Mouse (Mus musculus): Measurements from ENCODE around the gene Npr2. TPM values are rescaled to one million over a fixed set of nuclear protein-coding genes. Genes with fewer than 3 reads are reported as not detected.

Npr2 gene
- polyA plus RNA-seq, 1 experiment, result 62.1 TPM

GRCm38 (mm10) chr4:43640076-43640475 lies 8.3 kb downstream of the Npr2 start:
- H3K4me3 ChIP-seq (ENCODE audit: insufficient read depth, low read length), result no peak overlapping the region
- H3K27ac ChIP-seq (ENCODE audit: insufficient read depth, low read length), result no peak overlapping the region
- no peak for TF ChIP-seq POLR2A (IDR thresholded peaks at IDR 0.05; ENCODE audit: low read depth, low read length)
- no peak for TF ChIP-seq CTCF (IDR thresholded peaks at IDR 0.05; ENCODE audit: borderline replicate concordance, insufficient read depth, low read length)
- peaks cover 5% of the 10 kb centered on the region; the same call in 1 of the 2 replicates for H3K4me1 ChIP-seq (ENCODE audit: control insufficient read depth, insufficient read depth, low read length)

DNA sequence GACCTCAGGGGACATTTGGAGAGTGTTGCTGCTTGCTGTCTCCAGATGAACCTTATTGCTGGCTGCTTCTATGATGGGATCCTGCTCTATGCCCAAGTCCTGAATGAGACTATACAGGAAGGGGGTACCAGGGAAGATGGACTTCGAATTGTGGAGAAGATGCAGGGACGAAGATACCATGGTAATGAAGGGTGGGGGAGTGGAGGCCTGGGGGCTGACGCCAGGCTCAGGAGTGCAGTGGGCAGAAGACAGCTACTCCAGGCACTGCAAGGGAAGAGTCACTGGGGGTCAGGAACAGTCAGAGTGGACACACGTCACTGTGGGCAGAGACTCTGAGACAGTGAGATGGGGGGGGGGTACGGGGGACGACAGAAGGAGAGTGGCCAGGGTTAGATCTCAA lies 8.8 kb downstream of the Npr2 start:
- no peak overlapping the region for H3K4me3 ChIP-seq (ENCODE audit: insufficient read depth, low read length)
- H3K4me1 ChIP-seq (ENCODE audit: control insufficient read depth, insufficient read depth, low read length), result peaks cover 5% of the 10 kb centered on the region; the same call in 1 of the 2 replicates
- TF ChIP-seq POLR2A (IDR thresholded peaks at IDR 0.05; ENCODE audit: low read depth, low read length) (no peak), CTCF (IDR thresholded peaks at IDR 0.05; ENCODE audit: borderline replicate concordance, insufficient read depth, low read length) (no peak)
- H3K27ac ChIP-seq (ENCODE audit: insufficient read depth, low read length), result no peak overlapping the region

DNA sequence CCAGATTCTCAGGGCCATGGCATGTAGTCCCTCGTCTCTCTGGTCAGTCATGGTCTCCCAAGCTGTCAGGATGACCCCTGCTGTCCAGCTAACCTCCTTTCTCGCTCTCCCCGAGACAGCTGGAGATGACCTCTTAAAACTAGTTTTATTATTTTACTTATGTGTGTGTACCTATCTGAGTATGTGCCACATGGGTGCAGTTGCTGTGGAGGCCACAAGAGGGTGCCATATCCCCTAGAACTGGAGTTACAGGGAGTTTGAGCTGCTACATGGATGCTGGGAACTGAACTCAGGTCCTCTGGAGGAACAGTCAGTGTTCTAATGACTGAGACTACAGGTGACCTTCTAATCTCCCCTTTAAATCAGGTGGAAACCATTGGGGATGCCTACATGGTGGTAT lies 18.0 kb downstream of the Npr2 start:
- TF ChIP-seq POLR2A (IDR thresholded peaks at IDR 0.05; ENCODE audit: low read depth, low read length) (no peak), CTCF (IDR thresholded peaks at IDR 0.05; ENCODE audit: borderline replicate concordance, insufficient read depth, low read length) (no peak)
- Histone ChIP-seq H3K4me1 (ENCODE audit: control insufficient read depth, insufficient read depth, low read length) (no peaks in the 10 kb centered on the region), H3K27ac (ENCODE audit: insufficient read depth, low read length) (no peak overlapping the region)

GRCm38 (mm10) chr4:43652726-43653125 lies 21.0 kb downstream of the Npr2 start:
- H3K27ac ChIP-seq (ENCODE audit: insufficient read depth, low read length), result no peak overlapping the region
- H3K4me3 ChIP-seq (ENCODE audit: insufficient read depth, low read length), result no peak overlapping the region
- H3K4me1 ChIP-seq (ENCODE audit: control insufficient read depth, insufficient read depth, low read length), result no peaks in the 10 kb centered on the region
- TF ChIP-seq CTCF (IDR thresholded peaks at IDR 0.05; ENCODE audit: borderline replicate concordance, insufficient read depth, low read length), result no peak
- no peak for TF ChIP-seq POLR2A (IDR thresholded peaks at IDR 0.05; ENCODE audit: low read depth, low read length)

More for the DNA sequence above, 18.0 kb downstream of the Npr2 start:
- no peak overlapping the region for H3K4me3 ChIP-seq (ENCODE audit: insufficient read depth, low read length)

DNA sequence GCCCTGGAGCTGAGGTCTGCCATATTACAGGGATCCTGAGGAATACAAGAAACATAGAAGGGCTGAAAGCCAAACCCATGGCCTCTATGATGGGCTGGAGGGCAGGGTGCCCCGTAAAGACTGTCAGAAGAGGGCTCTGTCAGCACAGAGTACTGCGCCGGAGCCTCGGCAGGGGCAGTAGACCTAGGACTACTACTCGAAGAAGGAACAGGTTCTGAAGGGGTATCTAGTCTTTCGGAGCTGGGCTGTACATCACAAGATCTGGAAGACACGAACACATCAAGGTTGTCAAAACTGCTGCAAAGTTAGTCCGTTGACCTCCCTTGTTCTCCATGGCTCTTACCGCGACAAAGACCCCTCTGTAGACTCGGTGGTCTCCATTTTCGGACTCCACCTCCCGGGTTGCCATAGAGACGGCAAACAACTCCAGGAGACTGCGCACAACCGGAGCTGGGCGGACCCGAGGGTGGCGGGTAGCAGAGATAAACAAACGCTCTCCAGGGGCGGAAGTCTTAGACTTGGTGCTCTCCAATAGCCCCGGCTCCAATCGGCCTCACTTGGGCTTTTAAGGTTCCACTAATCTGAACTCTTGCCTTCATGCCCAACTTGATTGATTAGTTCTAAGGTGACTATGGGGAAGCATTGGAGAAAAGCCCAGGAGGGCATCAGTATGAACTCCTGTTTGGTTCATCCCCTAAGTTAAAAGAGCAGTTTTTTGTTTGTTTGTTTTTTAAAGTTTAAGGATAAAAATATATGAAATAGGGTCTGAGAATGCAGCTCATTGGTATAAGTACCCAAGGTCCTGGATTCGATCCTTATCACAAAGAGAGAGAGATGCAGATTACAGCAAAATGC lies 21.7 kb downstream of the Npr2 start, which contains the start of gene Spag8:
TSS of gene Spag8 (minus strand) at position 434 of the 855 bp plus-strand sequence.
- TF ChIP-seq CTCF (IDR thresholded peaks at IDR 0.05; ENCODE audit: borderline replicate concordance, insufficient read depth, low read length) (no peak), POLR2A (IDR thresholded peaks at IDR 0.05; ENCODE audit: low read depth, low read length) (0 out of 2 replicates have a peak, but pooled peaks have one; percentile 12)
- H3K4me1 ChIP-seq (ENCODE audit: control insufficient read depth, insufficient read depth, low read length), result no peaks in the 10 kb centered on the region
- no peak within 1 kb of the TSS for H3K4me3 ChIP-seq (ENCODE audit: insufficient read depth, low read length)
- H3K27ac ChIP-seq (ENCODE audit: insufficient read depth, low read length), result no peak within 1 kb of the TSS

DNA sequence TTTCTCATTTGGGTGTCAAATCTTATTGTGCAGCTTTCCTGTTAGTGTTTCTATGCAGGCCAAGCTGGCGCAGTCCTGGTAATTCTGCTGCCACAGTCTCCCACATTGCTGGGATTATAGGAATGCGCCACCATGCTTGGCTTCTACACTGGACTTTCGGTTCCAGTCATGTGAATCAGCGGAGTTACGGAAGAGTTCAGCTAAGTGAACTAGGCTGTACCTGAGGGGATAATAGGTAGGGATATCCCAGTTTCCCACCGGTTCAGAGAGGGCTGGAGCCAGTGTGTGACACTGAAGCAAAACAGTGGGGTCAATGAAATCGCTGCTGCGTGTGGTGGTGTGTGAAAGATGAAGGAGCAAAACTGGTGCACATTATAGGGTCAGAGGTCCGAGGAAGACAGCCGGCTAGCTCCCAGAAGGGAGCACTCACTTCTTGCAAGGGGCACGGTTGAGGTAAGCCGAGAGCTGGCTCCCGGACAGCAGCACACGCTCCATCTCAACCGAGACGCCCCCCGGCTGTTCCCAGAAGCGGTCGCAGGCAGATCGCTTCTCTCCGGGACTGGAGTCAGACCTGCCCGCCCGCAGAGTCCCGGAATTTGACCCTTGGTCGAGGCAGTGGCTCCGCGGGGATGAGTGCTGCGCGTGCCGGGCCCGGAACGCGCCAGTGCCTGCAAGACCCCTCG lies 24.1 kb downstream of the Npr2 start:
- no peak overlapping the region for H3K27ac ChIP-seq (ENCODE audit: insufficient read depth, low read length)
- H3K4me3 ChIP-seq (ENCODE audit: insufficient read depth, low read length), result peak overlapping the region; percentile 71
- no peaks in the 10 kb centered on the region for H3K4me1 ChIP-seq (ENCODE audit: control insufficient read depth, insufficient read depth, low read length)
- no peak for TF ChIP-seq CTCF (IDR thresholded peaks at IDR 0.05; ENCODE audit: borderline replicate concordance, insufficient read depth, low read length)
- no peak for TF ChIP-seq POLR2A (IDR thresholded peaks at IDR 0.05; ENCODE audit: low read depth, low read length)

DNA sequence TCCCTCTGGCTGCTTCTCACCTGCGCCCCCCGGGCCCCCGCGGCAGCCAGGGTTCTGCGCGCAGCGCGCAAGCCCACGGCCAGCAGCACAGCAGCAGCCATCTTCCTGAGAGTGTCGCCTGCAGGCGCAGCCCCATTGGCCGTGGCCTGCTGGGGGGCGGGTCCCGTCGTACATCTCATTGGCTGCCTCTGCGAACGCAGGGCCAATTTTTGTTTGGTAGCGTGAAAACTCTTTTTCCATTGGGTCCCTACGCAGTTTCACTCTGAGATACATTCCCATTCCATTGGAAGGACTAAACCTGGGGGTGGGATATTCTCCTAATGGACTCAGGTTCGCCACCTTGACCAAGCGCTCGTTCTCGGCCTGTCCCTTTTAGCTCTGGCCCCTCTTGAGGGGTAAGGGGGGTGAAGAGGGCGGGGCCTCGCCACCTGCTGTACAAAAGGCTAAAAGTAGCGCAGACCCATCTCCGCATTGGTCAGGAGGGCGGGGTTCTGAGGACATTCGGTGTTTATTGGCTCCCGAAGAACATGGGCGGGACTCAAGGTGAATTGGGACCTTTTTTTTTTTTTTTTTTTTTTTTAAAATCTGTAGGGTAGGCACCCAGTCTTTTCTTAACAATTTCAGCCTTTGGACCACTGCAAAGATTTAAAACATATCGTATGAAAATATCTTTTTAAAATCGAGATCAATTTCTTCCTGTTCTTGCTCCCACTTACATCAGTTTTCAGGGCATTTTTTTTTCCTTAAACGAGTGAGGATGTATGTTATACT lies 24.8 kb downstream of the Npr2 start, which contains the start of gene Hint2:
TSS of gene Hint2 (minus strand) at position 128 of the 771 bp plus-strand sequence.
- Histone ChIP-seq H3K4me3 (ENCODE audit: insufficient read depth, low read length) (peak within 1 kb of the TSS; percentile 71), H3K27ac (ENCODE audit: insufficient read depth, low read length) (no peak within 1 kb of the TSS), H3K4me1 (ENCODE audit: control insufficient read depth, insufficient read depth, low read length) (no peaks in the 10 kb centered on the region)
- no peak for TF ChIP-seq CTCF (IDR thresholded peaks at IDR 0.05; ENCODE audit: borderline replicate concordance, insufficient read depth, low read length)
- peak; percentile 79 for TF ChIP-seq POLR2A (IDR thresholded peaks at IDR 0.05; ENCODE audit: low read depth, low read length)

DNA sequence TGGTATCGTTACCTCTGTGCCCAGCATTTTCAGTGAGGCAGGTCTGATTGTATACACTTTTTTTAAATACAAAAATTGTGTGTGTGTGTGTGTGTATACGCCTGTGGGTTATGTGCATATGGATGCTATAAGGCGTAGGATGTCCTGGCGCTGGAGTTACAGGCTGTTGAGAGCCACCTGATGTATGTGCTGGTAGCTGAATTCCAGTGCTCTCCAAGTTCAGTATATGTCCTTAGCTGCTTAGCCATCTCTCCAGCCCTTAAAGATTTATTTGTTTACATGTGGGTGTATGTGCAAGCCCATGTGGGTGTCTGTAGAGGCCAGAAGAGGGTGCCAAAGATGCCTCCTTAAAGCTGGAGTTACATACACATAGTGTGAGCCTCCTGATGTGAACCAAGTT lies 25.4 kb downstream of the Npr2 start:
- no peaks in the 10 kb centered on the region for H3K4me1 ChIP-seq (ENCODE audit: control insufficient read depth, insufficient read depth, low read length)
- TF ChIP-seq POLR2A (IDR thresholded peaks at IDR 0.05; ENCODE audit: low read depth, low read length), result no peak
- no peak overlapping the region for H3K27ac ChIP-seq (ENCODE audit: insufficient read depth, low read length)
- H3K4me3 ChIP-seq (ENCODE audit: insufficient read depth, low read length), result peak overlapping the region; percentile 11; the same call in 1 of the 2 replicates

- H3K4me1 ChIP-seq (ENCODE audit: control insufficient read depth, insufficient read depth, low read length), result no peaks in the 10 kb centered on the region
- no peak overlapping the region for H3K27ac ChIP-seq (ENCODE audit: insufficient read depth, low read length)
- TF ChIP-seq POLR2A (IDR thresholded peaks at IDR 0.05; ENCODE audit: low read depth, low read length) (no peak), CTCF (IDR thresholded peaks at IDR 0.05; ENCODE audit: borderline replicate concordance, insufficient read depth, low read length) (no peak)
- H3K4me3 ChIP-seq (ENCODE audit: insufficient read depth, low read length), result no peak overlapping the region
These were observed 34.7 kb downstream of the Npr2 start for GRCm38 (mm10) chr4:43666412-43666811.

All from embryonic fibroblast, embryonic 13.5 days (primary cell).